Mouse (Mus musculus) thymus, postnatal 0 days (tissue): ENCODE results near the gene Lrguk. TPM values are rescaled to one million over a fixed set of nuclear protein-coding genes. Genes with fewer than 3 reads are reported as not detected.

ENCODE experiments used
- DNase-seq: peaks from one replicate; pipeline ENCODE4 v3.0.0-alpha.2; 2015; ENCODE audit warnings: low spot score
- polyA plus RNA-seq: library from polyadenylated mRNA; unstranded; fragments of >200 nt; fragmentation: Nextera tagmentation; extraction: Ambion mirVana; gene quantifications from 2 replicates; pipeline ENCODE4 v1.2.1, GENCODE M21; 2015

The Lrguk gene
- polyA plus RNA-seq, 1 experiment from 2014 or later, result 0.47 TPM

DNA sequence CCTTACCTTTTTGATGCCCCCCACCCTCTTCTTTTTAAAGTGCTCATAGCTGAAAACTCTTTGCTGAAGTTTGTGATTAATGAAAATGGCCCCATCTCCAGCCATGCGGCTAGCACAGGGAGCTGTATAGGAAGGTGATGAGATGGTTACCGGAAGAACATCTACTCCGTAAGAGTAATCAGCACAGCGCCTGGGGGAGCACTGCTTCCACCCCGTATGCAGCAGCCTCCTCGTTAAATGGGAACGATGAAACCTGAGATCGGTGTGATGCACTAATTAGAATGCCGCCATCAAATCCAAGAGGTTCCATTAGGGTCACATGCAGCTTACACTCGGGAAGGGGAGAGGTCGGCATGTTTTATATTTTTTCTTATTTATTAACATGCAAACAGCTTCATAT lies 113.7 kb downstream of the Lrguk start:
- no peak for DNase-seq

DNA sequence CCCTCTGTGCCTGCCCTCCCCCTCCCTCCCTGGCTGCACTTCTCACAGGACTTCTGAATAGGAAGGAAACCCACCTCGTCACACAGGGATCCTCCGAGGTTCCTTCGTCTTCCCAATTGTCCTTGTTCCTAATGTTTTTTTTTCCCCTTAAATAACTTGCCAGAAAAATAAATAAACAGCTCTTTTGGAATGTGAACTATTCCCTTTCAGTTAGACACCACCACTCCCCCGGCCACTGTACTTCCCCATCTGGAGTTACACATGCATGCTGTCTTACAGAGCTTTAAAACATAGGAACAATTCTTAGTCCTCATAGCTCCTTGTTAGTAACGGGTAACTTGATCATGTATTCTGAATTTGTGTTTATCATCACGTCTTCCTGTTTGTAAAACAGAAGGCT lies 116.8 kb downstream of the Lrguk start:
- DNase-seq, result no peak

DNA sequence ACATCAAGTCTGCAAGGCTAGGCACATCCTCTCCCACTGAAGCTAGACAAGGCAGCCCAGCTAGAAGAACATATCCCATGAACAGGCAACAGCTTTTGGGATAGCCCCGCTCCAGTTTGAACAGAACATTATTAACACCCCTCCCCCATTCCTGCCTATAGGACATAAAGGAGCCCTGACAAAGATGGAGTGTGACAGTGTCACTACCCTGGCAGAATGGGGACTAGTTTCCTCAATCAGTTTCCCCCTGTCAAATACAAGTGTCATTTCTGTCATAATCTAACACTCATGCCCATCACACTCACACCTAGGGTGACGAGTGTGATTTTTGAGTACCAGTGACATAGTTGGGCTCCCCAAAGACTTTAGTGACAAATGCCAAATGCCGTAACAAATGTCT lies 118.8 kb downstream of the Lrguk start:
- DNase-seq, result no peak

DNA sequence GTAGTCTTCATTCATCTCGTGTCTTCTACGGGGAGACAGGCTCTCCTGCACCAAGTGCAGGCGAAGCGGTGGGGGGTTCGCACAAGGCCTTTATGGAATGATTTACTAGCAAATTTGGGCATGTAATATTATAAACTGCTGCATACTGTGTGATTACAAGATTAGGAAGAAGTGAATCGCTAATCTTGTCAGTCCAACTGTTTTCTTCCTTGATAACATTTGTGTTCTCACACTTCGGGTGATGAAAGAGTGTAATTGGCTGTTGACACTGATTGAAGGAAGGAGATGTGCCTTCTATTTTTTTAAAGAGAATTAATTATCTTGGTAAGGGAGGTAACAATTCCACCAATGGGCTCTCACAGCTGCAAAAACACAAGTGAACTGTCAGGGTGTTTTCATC lies 119.4 kb downstream of the Lrguk start:
- DNase-seq, result no peak

DNA sequence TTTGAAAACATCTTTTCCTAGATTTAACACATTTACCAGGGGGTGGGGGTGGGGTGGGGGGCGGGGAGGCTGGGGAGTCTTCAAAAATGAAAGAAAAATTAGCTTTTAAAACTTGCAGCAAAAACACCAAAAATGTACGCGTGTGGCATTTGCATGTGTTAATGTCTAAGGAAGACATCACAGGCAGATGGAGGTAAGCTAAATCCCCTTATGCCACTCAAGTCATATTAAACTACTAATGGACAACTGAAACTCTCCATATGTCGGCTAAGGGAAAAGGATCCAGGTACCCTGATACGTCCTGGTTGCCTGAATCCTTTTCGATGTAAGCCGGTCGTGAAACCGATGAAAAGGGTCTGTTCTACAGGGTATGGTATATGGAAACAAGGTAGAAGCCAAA lies 119.8 kb downstream of the Lrguk start:
- DNase-seq, result no peak

DNA sequence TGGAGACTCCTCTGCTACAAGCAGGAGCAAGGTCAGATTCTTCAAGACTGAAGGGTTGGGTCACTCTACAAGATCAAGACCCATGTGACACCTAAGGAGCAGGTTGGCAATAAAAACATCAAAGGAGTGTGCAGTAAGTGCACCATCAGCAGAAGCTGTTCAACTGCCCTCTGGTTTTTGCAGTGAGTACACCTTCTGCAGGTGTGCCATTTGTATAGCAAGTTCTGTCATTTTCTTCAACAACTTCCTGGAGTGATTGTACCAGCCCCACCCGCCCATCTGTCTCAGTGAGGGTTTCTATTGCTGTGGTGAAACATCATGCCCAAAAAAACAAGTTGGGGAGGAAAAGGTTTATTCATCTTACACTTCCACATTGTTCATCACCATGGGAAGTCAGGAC lies 120.6 kb downstream of the Lrguk start:
- DNase-seq, result peak; percentile 60

DNA sequence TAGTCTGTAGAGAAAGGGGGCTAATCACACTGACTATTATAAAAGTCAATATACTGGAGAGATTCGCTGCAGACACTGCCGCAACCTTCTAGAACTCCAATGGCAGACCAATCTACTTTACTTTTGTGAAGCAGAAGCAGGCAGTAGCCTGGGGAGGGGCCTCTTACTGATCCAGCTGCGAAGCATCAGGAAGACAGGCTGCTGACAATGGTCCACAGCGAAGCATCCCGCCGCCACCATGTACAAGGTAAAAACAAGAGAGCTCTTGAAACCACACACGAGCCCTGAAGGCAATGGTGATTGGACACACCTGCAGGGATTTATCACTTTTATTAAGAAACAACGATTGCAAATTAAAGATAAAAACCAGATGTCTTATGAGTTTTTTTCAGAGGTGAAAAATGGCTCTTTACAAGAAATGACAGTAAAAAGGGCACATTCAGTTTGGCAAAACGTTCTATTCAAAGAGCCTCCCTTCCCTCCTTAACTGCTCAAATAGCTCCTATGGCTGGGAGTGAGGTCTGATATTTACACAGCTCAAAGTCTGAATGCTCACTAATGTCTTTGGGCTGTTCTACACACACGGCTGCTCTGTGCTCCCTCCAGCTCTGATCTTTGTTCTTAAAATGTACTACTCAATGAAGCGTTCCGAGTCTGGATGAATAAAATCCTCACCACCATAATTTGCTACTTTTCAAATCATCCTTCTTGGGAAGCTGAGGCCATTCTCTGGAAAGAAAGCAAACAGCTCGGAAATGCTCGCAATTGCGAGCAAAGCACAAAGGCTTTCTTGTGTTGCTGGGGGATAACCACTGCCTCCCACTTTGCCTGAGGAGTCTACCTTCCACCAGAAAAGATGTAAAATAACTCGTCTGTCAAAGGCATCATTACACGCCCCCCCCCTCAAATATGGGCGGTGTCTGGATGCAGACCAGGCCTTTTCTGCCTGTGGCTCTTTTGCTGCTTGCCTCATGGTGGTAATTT lies 124.1 kb downstream of the Lrguk start:
- no peak for DNase-seq

DNA sequence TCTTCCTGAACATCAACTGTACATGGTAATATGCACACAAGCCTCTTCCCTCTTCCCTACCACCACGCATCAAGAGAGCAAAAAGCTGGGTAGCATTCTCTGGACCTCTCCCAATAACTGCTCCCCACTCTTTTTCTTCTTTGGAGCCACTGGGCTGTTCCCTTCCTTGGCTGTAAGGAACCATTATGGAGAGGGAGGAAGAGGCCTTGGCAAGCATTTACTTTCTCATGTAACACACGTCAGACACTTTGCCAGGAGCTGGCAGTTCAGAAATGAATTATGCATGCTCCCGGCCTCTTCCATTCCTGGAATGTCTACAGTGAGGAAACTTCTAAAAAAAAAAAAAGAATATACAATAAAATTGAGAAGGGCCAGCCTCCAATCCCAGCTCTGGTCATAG lies 125.0 kb downstream of the Lrguk start:
- DNase-seq, result no peak

DNA sequence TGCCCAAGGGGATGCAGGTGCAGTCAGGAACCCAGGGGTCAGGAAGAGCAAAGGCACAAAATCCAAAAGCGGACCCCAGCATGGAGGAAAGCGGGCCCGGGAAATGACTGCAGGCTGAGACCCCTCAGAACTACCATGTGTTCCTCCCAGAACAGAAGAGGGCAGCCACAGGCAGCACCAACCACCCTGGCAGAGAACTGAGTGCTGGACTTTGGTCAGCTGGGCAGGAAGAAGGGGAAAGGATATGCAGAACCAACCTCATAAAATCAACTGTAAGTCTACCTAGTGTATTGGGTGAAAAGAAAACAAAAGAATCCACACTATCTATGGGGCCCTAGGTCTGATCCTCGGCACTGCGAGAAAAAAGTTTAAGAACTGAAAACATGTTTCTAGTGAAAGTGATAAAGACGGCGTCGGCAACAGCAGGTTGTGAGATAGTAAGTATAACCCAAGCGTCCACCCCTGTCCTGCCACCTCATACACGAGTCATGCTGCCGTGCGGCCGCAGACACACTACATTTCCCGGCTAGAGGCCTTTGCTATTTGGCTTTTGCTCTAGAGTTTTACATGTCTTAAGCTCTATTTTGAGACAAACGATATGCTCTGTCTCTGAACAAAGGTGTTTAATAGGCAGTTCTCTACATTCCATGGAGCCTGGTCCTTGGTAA lies 126.0 kb downstream of the Lrguk start:
- DNase-seq, result no peak

DNA sequence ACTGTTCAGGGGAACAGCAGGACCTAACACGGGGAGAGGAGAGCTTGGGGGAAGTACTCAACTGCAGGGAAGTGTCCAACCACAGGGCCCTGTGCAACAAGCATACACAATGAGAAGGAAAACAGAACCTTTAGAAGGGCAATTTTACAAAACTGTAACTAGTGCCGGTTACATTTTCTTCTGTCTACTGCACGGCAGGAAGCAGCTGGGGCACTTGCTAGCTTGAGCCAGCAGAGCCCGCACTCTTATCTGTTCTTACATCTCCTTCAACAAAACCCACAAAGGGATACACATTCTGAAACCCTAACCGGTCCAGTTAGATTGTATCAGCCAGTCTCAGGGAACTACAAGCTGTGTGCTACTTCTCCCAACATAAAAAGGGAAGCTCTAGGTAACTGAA lies 126.8 kb downstream of the Lrguk start:
- peak; percentile 86 for DNase-seq

DNA sequence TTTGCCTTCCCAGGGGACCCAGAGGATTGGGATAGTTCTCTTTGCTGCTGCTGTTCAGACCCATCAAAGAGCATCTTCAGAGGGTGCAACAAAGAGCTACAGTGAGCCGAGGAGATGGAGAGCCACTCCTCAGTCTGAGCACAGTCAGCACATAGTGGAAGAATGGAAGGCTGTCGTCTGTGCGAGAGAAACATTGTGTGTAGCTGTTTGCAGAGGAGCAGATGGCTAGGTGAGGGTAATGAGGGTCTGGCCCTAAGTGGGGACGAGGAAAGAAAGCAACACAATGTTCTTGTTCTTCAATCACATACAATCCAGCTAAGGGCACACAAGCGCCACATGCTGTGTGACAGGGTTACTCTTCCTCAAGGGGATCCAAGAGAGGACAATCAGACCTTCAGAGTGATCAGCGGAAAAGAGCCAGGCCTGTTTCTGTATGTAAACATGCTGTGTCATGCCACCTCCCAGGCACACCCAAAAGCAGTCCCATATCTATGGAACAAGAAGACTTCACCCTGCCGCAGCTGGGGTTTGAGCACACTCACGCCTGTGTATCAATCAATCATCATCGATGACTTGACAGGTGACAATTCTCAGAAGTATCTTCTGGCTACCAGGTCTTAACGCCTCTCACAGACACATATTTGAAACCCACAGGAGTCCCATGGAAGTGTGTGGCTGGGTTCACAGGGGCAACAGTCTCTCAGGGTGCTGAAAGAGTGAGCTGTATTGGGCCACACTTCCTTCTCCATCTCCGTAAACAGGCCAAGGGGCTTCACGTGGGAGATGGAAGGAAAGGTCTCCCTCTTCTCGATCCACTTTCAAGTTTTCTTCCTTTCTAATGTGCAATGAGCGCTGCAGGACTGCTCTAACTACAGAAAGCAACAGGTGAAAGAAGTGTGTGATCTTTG lies 127.8 kb downstream of the Lrguk start:
- DNase-seq, result peak; percentile 39

DNA sequence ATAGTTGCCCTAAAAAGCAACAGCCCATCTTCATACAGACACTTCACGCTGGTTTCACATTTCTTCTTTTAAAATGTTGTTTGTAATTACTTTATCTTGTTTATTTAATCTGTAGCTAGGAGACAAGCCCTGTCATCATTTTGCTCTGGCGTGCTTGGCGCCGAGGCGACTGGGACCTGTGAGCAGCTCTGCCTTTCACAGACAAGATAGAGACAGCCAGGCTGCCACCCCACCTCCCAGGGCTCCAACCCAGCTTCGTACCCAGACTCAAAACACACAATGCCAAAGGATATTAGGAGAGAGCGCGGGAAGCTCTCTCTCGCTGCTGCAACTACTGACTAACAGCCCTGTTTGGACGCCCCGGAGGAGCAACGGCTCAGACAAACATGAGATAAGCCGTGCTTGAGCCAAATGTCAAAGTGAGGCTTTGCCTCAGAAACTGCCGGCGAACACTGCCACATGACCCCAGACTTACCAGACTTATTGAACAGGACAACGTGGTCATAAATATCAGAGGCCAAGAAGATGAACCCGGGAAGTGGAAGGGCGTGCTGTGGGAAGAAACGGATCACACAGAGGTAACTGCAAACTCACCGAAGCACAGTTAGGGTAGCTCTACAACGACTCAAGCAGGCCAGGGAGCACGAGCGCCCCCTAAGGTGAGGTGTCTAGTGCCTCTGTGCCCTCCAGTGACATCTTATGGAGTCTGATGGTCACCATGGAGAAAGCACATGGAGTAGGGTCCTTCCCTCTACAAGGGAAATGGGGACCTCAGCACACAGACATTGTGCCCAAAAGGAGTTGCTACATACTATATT lies 131.0 kb downstream of the Lrguk start:
- DNase-seq, result no peak

DNA sequence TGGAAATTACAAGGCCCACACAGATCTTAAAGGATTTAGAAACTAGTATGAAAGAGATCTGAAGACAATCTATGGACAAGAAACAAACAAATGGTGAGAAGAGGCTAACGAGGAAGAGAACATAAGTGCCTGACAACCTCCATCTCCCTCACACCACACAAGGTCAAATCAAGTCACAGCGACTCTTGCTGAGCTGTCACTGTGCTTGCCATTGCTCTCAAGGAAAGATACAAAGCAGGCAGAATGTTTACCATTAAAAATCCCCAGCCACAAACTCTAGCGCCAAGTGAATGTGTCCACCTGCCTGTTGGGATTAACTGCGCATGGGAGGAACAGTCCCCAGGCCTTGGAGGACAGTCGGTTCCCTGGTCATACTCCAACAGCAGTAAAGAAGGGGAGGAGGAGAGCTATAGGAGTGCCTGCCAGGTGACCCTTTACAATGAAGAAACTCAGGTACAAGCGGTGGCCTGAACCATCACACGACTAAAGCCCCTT lies 131.6 kb downstream of the Lrguk start:
- DNase-seq, result no peak

DNA sequence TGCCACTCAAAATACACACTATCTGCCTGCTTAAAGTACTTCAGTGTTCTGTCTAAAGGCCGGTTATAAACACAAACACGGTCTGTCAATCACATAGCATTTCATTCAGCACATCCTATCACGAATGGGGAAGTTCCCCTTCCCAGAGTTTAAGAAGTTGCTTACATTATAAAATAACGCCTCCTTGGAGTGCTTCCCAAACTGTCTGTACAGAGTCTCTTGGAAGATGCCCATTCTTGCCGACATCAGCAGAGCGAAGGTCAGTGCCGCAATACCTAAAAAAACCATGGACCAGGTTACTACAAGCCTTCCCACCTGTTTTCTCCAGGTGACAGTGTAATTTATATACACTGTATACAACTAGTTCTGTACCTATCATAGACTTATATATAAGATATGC lies 132.3 kb downstream of the Lrguk start:
- no peak for DNase-seq

DNA sequence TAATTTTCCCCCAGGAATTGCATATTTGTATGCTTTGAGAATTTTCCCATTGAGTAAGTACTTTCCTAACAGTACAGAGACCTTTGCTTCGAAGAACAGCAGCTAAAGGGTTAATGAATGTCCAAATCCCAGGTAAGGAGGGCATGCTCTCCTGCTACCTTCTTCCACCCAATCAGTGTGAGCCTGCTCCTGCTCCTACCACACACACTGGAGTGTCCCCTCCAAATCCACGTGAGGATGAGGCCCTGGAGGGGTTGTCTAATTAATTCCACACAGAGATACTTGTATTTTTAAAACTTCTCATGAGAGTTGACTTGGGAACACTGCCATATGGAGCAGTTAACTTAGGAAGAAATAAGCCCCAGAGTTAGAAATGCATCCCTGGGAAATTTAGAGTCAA lies 133.4 kb downstream of the Lrguk start:
- DNase-seq, result no peak

DNA sequence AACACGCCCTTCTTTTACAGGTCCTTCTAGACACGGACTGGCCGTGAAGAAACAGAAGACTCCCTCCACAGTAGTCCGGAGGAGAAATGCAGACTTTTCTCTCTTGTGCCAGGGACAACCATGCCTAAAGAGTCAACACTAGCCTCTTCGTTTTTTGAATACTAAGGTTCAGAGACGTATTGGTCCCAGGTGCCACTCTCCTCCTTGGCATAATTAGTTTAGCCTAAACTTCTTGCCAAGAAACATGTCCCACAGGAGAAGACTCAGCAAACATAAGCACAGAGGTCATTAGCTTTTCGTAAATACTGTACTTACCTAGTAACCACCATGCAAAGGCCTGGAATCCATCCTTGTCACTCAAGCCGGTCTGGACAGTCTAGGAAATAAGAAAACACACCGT lies 133.8 kb downstream of the Lrguk start:
- DNase-seq, result no peak

DNA sequence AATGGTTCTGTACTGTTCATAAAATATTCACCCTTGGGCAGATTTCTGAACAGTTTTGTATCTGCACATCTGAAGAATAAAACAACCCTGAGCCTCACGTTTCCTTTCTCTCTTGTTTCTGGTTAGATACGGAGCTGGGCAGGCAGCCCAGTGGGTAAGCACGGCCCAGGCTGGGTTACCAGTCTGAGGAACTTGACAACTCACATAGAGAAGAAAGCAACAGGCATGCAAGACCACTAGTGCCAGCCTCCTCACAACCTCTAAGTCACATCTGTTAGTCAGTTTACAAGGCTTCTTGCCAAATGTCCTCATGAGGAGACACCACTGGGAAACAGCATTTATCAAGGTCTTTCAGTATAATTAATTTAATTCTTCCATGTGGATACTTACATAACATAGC lies 139.6 kb downstream of the Lrguk start:
- DNase-seq, result no peak

DNA sequence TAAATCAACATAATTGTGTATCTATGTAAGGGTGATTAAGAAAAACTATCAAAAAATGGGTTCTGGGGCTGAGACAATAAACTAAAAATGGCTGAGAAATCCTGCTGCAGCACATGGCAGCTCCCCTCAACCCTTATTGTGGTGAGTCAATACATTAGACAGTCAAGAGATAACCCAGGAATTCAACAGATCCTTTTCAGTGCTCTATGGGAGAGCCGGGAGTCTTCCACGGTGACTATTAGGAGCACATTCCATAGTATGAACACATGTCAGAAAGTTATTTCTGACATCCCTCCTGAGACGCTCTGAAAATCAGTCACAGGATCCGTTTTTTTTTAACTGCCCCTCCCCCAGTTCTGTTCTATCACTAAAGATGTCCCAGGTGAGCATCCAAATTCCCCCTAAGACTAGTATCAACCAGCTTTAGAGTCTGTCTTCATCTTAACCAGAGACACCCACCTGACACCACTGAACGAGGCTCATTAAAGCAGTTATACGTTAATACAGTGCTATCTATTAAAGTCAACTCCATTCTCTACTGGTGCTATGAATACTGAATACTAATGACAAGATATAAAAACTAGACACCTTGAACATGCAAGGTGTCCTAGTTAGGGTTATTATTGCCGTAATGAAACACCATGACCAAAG lies 141.7 kb downstream of the Lrguk start:
- DNase-seq, result no peak

DNA sequence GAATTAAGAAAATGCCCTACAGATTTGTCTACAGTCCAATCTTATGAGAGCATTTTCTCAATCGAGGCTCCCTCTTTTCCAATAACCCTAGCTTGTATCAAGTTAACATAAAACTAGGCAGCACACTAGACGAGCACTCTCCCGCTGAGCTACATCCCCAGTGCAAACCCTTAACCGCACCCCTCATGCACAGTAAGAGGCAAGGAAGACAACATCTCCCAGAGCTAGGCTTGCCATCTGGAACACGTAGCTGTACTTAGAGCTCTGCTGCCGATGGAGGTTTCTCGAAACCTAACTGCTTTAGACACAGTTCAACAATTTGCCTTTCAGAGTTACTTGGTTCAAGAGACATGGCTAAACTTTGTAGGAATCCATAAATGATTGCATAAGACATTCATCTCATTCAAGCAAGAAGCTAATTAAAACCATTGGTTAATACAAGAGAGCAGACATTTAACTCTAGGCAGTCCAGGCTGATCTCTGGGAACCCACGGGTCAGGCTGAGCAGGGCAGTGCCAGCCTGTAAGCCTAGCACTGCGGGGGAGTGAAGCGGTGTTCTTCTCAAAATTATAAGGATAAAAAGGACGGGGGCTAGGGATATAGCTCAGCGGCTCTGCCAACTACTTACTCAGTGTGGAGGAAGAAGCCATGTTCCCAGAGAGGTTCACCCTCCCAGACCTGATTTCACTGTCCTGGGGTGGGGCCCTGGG lies 142.7 kb downstream of the Lrguk start:
- DNase-seq, result no peak
